Mouse (Mus musculus): ENCODE data around the gene Fdx1l. TPM values are rescaled to one million over a fixed set of nuclear protein-coding genes. Genes with fewer than 3 reads are reported as not detected.

Fdx1l gene
- total and polyA plus RNA-seq, 3 experiments = 247 to 361 (median 305) TPM

- DNase-seq (ENCODE audit: low read depth, low spot score) = no peak
- peak in 1 of 3 experiments; percentile 31; a peak in 2 of 6 replicates for TF ChIP-seq CTCF (IDR thresholded peaks at IDR 0.05 in 2 of 3, conservative IDR thresholded peaks at IDR 0.05 in 1 of 3; ENCODE audit: control insufficient read depth in 1 of 3, insufficient read depth in 1 of 3, low read depth in 2 of 3, low read length in 3 of 3, poor library complexity in 1 of 3, severe bottlenecking in 1 of 3)
- TF ChIP-seq NELFE (IDR thresholded peaks at IDR 0.05; ENCODE audit: low read depth, low read length) = no peak
- H3K79me2 ChIP-seq (ENCODE audit: control insufficient read depth, insufficient read depth, low read length, poor library complexity) = peaks cover 20% of the 10 kb centered on the region
- no peak within 1 kb of the TSS for H3K4me3 ChIP-seq (ENCODE audit: control insufficient read depth in 1 of 2, insufficient read depth in 1 of 2, low read depth in 2 of 2, low read length in 2 of 2)
- H3K27me3 ChIP-seq (ENCODE audit: control insufficient read depth in 1 of 2, insufficient read depth in 2 of 2, low read length in 2 of 2) = no peaks in the 10 kb centered on the region
- H3K9ac ChIP-seq (ENCODE audit: control insufficient read depth, low read depth, low read length, poor library complexity, severe bottlenecking) = no peak within 1 kb of the TSS
- H3K4me1 ChIP-seq (ENCODE audit: control insufficient read depth in 1 of 2, insufficient read depth in 2 of 2, low read length in 2 of 2) = peaks cover 2 to 10% of the 10 kb centered on the region in 2 experiments; a peak in 3 of 4 replicates
- no peaks in the 10 kb centered on the region for H3K9me3 ChIP-seq (replicated peaks; ENCODE audit: insufficient read depth, low read length)
- no peak within 1 kb of the TSS for H3K27ac ChIP-seq (ENCODE audit: control insufficient read depth, low read depth, low read length)
- H3K36me3 ChIP-seq (ENCODE audit: control insufficient read depth in 1 of 2, insufficient read depth in 2 of 2, low read length in 2 of 2) = peaks cover 7 to 30% of the 10 kb centered on the region in 2 experiments
Measured at GRCm38 (mm10) chr9:21067006-21067684, 6.3 kb downstream of the Fdx1l start, which contains the start of gene Zglp1. TSS of gene Zglp1 (minus strand) at chr9:21067093.

GRCm38 (mm10) chr9:21062928-21063327 is 10.5 kb downstream of the Fdx1l start:
- Histone ChIP-seq H3K36me3 (ENCODE audit: control insufficient read depth in 1 of 2, insufficient read depth in 2 of 2, low read length in 2 of 2) (peaks cover 0 to 13% of the 10 kb centered on the region in 2 experiments; a peak in 2 of 4 replicates), H3K27ac (ENCODE audit: control insufficient read depth, low read depth, low read length) (no peak overlapping the region), H3K79me2 (ENCODE audit: control insufficient read depth, insufficient read depth, low read length, poor library complexity) (no peaks in the 10 kb centered on the region), H3K9ac (ENCODE audit: control insufficient read depth, low read depth, low read length, poor library complexity, severe bottlenecking) (no peak overlapping the region), H3K27me3 (ENCODE audit: control insufficient read depth in 1 of 2, insufficient read depth in 2 of 2, low read length in 2 of 2) (no peaks in the 10 kb centered on the region), H3K9me3 (replicated peaks; ENCODE audit: insufficient read depth, low read length) (no peaks in the 10 kb centered on the region), H3K4me3 (ENCODE audit: control insufficient read depth in 1 of 2, insufficient read depth in 1 of 2, low read depth in 2 of 2, low read length in 2 of 2) (no peak overlapping the region), H3K4me1 (ENCODE audit: control insufficient read depth in 1 of 2, insufficient read depth in 2 of 2, low read length in 2 of 2) (no peaks in the 10 kb centered on the region)
- TF ChIP-seq USF2 (IDR thresholded peaks at IDR 0.05; ENCODE audit: borderline replicate concordance in 1 of 2, insufficient read depth in 1 of 2, low read depth in 1 of 2, low read length in 2 of 2) (0 out of 4 replicates have a peak, but pooled peaks of 1 of the 2 experiments have one; percentile 10), CTCF (IDR thresholded peaks at IDR 0.05 in 2 of 3, conservative IDR thresholded peaks at IDR 0.05 in 1 of 3; ENCODE audit: control insufficient read depth in 1 of 3, insufficient read depth in 1 of 3, low read depth in 2 of 3, low read length in 3 of 3, poor library complexity in 1 of 3, severe bottlenecking in 1 of 3) (no peak)
- DNase-seq (ENCODE audit: low read depth, low spot score) = no peak

DNA sequence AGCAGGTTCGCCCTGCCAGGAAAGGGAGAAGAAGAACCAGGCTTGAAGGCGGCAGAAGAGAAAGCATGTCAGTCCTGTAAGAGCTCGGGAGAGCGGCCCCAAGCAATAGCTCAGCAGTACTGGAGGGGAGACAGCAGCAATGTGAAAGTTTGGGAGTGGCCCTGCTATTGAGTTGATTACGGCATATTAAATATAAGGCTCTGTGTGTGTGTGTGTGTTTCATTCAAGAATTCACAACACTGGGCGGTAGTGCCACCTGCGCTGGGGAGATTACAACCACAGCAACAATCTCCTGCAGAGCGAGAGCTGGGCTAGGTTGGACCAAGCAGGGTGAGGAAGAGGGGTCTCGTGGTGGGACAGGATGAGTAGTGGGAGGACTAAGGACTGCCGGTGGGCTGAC is 21.8 kb downstream of the Fdx1l start:
- Histone ChIP-seq H3K27me3 (ENCODE audit: control insufficient read depth in 1 of 2, insufficient read depth in 2 of 2, low read length in 2 of 2) (no peaks in the 10 kb centered on the region), H3K9me3 (replicated peaks; ENCODE audit: insufficient read depth, low read length) (no peaks in the 10 kb centered on the region), H3K4me1 (ENCODE audit: control insufficient read depth in 1 of 2, insufficient read depth in 2 of 2, low read length in 2 of 2) (peaks cover 15 to 24% of the 10 kb centered on the region in 2 experiments), H3K9ac (ENCODE audit: control insufficient read depth, low read depth, low read length, poor library complexity, severe bottlenecking) (peak overlapping the region; percentile 57), H3K36me3 (ENCODE audit: control insufficient read depth in 1 of 2, insufficient read depth in 2 of 2, low read length in 2 of 2) (peaks cover 0 to 13% of the 10 kb centered on the region in 2 experiments; a peak in 2 of 4 replicates), H3K79me2 (ENCODE audit: control insufficient read depth, insufficient read depth, low read length, poor library complexity) (no peaks in the 10 kb centered on the region), H3K27ac (ENCODE audit: control insufficient read depth, low read depth, low read length) (peak overlapping the region; percentile 5; the same call in 1 of the 2 replicates), H3K4me3 (ENCODE audit: control insufficient read depth in 1 of 2, insufficient read depth in 1 of 2, low read depth in 2 of 2, low read length in 2 of 2) (peak overlapping the region; percentile 54 to 60)
- peak; percentile 95 for DNase-seq (ENCODE audit: low read depth, low spot score)
- TF ChIP-seq NRF1 (IDR thresholded peaks at IDR 0.05; ENCODE audit: insufficient read depth, low read depth, low read length, poor library complexity, severe bottlenecking) = peak; percentile 38; the same call in 1 of the 2 replicates
- peak; percentile 91 to 93 for TF ChIP-seq EP300 (IDR thresholded peaks at IDR 0.05; ENCODE audit: low read depth in 1 of 2, low read length in 2 of 2)
- TF ChIP-seq MEF2A (IDR thresholded peaks at IDR 0.05; ENCODE audit: extremely low read depth, insufficient replicate concordance, low read depth, low read length, poor library complexity, severe bottlenecking) = peak; percentile 35; the same call in 1 of the 2 replicates
- TF ChIP-seq POLR2AphosphoS2 (IDR thresholded peaks at IDR 0.05; ENCODE audit: low read length) = no peak
- TF ChIP-seq TBP (IDR thresholded peaks at IDR 0.05; ENCODE audit: low read depth, low read length) = peak; percentile 22; the same call in 1 of the 2 replicates
- TF ChIP-seq SMC3 (IDR thresholded peaks at IDR 0.05; ENCODE audit: low read depth, low read length) = peak; percentile 24; the same call in 1 of the 2 replicates
- no peak for TF ChIP-seq USF2 (IDR thresholded peaks at IDR 0.05; ENCODE audit: borderline replicate concordance in 1 of 2, insufficient read depth in 1 of 2, low read depth in 1 of 2, low read length in 2 of 2)
- peak; percentile 13; the same call in 1 of the 2 replicates for TF ChIP-seq USF1 (IDR thresholded peaks at IDR 0.05; ENCODE audit: low read depth, low read length)
- no peak; the same call in 1 of the 2 replicates for TF ChIP-seq CHD2 (IDR thresholded peaks at IDR 0.05; ENCODE audit: low read length)
- no peak for TF ChIP-seq E2F4 (IDR thresholded peaks at IDR 0.05; ENCODE audit: borderline replicate concordance, low read depth, low read length)
- TF ChIP-seq NELFE (IDR thresholded peaks at IDR 0.05; ENCODE audit: low read depth, low read length) = peak; percentile 27; the same call in 1 of the 2 replicates
- no peak for TF ChIP-seq ZNF384 (IDR thresholded peaks at IDR 0.05; ENCODE audit: low read depth, low read length)
- TF ChIP-seq GATA1 (IDR thresholded peaks at IDR 0.05; ENCODE audit: low read depth, low read length) = peak; percentile 93
- TF ChIP-seq MAFK (IDR thresholded peaks at IDR 0.05; ENCODE audit: borderline replicate concordance, low read depth, low read length) = no peak; the same call in 1 of the 2 replicates
- TF ChIP-seq SIN3A (IDR thresholded peaks at IDR 0.05; ENCODE audit: low read length) = peak; percentile 96
- TF ChIP-seq MYC (IDR thresholded peaks at IDR 0.05; ENCODE audit: low read depth, low read length) = peak; percentile 80
- TF ChIP-seq BHLHE40 (IDR thresholded peaks at IDR 0.05; ENCODE audit: borderline replicate concordance, low read depth, low read length) = peak; percentile 64; the same call in 1 of the 2 replicates
- TF ChIP-seq JUND (IDR thresholded peaks at IDR 0.05; ENCODE audit: low read depth, low read length) = no peak
- 0 out of 2 replicates have a peak, but pooled peaks have one; percentile 26 for TF ChIP-seq ZKSCAN1 (IDR thresholded peaks at IDR 0.05; ENCODE audit: low read depth, low read length)
- TF ChIP-seq RCOR1 (IDR thresholded peaks at IDR 0.05; ENCODE audit: low read depth, low read length) = peak; percentile 87

Data from MEL (cell line).